Mouse (Mus musculus): ENCODE measurements at regions not wholly inside any gene's neighbourhood (a gene's known extent, or its start where the extent isn't known, plus 50 kb on each side); places are given as distances from the start of the nearest gene placed in this dataset.
"Not testable (repeated sequence)": the region's sequence is repeated elsewhere in the genome, so short reads cannot be mapped to it uniquely, and the experiment has no call there.

DNA sequence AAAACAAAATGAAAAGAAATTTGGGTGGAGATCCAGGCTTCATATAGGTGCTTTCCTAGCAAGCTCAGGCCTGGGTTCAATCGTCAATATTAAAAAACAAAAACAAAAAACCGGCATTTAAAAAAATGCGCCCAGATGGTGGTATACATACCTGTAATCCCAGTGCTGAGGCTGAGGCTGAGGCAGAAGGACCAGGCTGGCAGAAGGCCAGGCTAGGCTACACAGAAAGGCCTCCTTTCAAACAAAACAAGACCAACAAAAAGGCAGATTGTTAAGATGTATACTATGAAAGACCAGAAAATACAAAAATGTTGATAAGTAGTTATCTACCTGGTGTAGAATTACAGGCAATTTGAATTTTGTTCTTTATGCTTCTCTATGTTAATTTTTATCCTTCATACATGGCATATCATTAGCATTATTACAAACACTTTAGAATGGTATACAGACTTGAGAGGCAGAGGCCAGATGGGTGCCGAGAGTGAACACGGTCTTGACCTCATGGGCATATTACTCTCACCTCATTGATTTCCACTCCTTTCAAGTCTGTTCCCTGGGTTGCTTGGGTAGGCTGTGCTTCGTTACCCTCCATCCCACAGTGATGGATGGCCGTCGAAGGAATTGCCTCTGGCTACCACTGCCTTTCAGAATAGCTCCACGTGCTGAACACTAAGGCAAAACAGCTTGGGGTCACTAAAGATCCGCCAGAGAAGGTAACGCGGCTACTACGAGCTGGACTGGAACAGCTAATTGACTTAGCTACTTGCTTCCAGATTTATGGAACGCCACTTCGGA lies 339.6 kb upstream of the Gm6657 start:
- DNase-seq (ENCODE audit: low spot score in 2 of 2) = no peak

DNA sequence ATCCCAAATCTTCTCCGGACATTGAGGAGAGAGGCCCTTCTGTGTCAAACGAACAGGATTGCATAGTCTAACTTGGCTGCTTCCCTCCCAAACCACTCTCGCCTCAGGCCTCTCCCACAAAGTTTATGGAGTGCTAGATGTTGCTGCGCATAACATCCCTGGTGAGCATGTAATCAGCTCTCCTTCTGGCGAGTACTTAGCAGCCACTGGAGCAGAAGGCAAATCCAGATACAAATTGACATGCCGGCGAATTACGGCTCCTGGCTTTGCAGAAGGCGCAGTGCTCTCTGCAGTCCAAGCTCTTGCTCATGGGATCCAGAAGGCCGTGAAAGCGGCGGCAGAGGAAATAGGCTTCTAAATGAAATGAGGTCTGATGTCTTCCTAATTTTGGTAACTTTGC lies 338.2 kb upstream of the Gm6657 start:
- no peak for DNase-seq (ENCODE audit: low spot score in 2 of 2)

DNA sequence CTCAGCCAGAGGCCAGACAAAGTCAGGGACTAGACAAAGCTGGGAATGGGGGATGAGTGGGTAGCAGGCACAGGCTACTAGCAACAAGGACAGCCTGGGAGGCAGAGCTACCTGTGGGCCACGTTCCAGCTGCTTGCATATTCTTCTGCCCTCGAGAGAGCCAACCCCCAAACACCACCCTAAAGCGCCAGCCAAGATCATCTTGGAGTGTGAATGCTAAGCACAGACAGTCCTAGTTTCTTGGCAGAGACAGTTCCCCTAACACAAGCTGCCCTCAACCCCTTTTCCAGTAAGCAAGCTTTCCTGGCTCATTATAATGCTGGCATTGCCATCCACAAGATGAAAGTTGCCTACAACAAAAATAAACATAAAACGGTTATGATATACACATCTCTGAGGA lies 336.8 kb upstream of the Gm6657 start:
- no peak for DNase-seq (ENCODE audit: low spot score in 2 of 2)

DNA sequence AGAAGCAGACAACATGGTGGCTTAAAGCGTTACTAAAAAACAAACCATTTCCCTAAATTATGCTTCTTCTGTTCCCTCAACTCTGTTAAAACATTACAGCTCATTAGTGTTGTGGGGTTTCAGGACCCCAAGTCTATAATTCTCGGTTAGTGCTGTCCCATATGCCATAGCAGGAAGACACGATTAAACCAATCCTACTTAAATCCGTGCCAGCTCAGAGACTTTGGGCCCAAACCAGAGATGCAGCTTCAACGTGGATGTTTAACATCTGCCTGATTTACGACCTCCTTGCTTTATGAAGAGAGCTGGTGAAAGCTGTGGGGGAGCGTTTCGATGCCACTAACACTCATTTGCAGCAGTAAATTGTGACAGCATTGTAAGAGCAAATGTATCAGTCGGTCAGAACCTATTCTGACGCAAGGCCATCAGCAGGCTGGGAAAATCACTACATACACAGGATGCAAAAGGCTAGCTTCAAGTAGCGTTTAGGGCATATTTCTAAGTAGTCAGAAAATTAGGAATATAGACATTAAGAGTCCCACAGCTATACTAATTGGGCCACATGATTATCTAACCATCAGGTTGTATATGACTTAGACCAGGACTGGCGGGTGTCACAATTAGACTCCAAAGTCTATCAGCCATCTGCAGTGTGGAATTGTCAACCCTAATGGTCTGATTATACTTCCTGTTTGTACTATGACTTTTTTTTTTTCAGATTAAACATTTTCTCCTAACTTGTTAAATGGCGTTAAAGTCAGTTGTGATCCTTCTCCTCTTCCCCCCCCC lies 333.1 kb upstream of the Gm6657 start:
- DNase-seq (ENCODE audit: low spot score in 2 of 2) = no peak

DNA sequence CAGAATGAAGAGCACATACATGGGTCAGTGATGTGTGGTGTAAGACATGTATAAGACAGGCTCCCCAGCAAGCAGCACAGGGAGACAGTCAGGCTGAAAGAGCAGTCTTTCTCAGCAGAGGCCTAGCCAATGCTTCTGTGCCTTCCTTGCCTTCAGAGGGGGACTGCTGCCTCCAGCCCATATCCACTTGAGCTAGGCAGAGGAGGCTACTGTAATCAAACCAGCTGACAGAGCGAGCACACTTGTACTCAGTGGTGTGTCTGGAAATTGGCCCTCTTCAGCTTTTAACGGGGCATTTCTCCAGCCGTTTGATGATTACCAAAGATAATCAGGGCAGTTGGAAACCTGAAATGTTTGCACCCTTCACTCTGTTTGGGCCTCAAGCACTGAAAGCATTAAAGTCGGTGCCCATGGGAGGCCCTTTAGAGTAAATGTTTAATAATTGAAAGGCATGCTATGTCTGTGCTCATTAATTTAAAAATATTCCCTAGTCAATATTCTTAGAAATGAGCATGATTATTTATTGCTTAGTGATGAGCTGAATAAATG lies 326.0 kb upstream of the Gm6657 start:
- DNase-seq (ENCODE audit: low spot score in 2 of 2) = no peak

DNA sequence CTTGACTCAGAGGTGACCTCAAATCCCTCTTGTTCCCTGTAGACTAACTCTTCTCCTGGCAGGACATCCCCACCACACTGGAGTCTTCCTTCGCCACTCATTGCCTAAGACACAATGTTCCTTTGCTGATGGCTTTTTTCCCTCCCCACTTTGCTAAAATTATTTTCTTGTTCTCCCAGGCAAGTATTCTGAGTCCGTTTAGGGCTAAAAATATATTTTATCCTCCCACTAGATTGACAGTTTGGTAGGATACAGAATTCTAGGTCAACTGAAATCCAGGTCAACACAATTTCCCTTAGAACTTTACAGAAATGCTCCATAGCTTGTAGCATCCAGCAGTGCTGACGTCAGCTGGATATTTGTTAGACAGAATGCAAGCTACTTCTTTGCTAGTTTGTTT lies 324.7 kb upstream of the Gm6657 start:
- no peak for DNase-seq (ENCODE audit: low spot score in 2 of 2)

DNA sequence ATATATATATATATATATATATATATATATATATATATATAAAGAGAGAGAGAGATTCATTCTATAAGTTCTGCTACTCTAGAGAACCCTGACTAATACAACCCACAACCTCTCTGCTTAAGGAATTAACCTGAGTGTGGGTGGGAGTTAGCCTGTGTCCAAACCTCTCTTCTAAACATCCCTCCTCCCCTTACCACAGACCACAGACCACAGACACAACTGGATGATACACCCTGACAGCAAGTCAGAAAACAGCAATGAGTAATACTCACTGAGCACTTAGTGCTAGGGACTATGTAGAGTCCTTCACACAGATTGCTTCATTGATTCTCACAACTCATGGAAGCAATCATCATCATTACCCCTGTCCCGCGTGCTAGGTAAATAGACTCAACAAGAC lies 306.7 kb upstream of the Gm6657 start:
- no peak for DNase-seq (ENCODE audit: low spot score in 2 of 2)

DNA sequence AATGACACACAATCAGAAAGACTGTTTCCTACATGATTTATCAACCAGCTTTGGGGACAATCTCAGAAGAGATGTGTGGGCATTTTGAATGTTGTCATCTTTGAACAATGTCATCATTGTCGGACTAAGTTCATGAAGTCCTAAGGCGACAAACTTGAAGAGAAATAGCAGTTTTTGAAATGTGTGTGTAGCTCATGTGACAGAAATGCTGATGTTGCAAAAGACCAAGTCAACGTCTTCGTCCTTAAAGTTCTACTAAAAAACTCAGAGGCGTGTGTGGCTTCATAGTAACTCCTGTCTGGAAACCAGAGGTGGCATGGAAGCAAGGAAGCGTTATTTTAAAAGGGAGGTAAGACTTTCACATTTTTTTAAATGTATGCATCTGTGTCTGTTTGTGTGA lies 302.6 kb upstream of the Gm6657 start:
- no peak for DNase-seq (ENCODE audit: low spot score in 2 of 2)

DNA sequence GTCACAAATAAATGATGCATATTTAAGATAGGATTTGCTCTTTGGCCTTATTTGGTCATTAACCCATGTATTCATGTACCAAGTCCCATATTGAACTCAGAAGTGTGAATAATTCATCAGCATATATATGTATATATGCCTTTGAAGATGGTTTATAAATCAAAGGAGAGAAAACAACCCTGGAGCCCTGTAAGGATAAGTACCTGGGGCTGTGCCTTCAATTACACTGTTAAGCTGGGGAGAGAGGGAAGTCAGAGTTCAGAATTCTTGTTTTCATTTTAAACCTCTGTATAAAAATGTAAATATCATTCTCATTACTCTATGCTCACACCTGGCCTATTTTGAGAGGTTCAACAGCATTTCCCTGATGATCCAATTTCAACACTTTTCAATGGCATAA lies 299.8 kb upstream of the Gm6657 start:
- no peak for DNase-seq (ENCODE audit: low spot score in 2 of 2)

DNA sequence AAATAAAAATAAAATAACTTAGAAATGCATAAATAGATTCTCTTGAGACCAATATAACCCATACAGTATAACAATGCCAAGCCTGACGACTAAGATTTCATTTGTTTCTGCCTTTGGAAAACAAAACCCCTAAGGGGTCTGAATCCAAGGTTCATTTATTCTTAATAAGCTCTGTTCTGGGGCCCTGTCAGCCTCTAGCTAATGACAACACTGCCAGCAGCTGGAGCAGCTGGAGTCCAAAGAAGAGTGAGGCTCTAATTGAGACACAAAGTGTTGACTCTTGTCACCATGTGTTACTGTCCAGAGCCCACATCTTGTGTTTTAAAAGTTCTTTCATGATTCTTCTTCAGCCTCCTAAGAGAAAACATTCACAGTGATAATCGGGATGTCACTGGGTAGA lies 298.5 kb upstream of the Gm6657 start:
- DNase-seq (ENCODE audit: low spot score in 2 of 2) = no peak

DNA sequence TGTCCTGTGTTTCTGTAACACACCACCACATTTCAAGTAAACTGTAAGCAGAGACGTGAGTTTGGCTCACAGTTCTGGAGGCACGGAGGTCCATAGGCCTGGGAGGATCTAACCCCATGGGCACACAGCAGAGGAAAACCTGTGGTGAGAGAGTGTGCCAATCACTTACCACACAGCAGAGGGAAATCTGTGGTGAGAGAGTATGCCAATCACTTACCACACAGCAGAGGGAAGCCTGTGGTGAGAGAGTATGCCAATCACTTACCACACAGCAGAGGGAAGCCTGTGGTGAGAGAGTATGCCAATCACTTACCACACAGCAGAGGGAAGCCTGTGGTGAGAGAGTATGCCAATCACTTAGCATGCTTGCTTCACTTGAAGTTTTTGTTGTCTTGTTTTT lies 295.1 kb upstream of the Gm6657 start:
- DNase-seq (ENCODE audit: low spot score in 2 of 2) = not testable (repeated sequence)

DNA sequence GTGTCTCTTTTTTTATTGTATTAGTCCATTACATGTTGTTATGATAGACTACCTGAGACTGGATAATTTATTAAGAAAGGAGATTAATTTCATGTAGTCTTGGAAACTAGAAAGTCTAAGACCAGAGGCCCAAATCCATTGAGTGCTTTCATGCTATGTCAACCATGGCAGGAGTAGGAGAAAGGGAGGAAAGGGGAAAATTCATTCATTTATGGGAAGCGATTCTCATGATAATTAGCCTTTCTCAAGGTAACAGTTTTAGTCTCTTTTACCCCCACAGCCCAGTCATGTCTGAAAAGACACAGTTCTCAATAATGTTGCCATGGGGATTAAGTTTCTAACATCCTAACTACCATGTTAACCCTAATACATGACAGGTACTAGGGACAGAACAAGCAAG lies 292.8 kb upstream of the Gm6657 start:
- DNase-seq (ENCODE audit: low spot score in 2 of 2) = no peak

DNA sequence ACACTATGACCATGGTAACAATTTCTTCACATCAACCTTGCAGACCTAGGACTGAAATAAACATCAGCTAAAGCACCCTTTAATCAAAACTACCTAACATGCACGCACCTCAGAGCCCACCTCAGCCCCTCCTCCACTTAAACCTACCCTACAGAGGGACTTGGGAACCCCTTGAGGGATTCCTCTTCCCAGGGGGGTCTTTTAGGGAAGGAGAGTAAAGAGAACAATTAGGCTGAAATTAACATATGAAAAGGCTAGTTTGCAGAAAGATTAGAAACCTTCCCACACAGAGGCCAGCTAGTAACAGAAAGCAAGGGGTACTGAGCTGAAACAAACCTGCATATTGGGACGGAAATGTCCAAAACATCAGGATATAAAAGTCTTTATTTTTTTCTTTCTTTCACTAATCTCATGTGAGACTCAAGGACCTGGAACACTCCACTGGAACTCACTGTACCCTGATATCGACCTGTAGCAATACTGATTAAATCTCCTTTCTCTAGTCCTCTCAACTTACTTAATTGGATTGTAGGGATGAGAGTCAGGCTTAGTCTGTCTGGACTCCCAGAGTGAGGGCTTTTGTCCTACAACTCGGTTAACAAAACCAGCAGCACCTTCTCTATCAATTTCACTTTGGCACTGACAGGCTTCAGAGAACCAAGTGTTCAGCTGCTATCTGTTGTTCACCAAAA lies 281.0 kb upstream of the Gm6657 start:
- DNase-seq (ENCODE audit: low spot score in 2 of 2) = no peak

DNA sequence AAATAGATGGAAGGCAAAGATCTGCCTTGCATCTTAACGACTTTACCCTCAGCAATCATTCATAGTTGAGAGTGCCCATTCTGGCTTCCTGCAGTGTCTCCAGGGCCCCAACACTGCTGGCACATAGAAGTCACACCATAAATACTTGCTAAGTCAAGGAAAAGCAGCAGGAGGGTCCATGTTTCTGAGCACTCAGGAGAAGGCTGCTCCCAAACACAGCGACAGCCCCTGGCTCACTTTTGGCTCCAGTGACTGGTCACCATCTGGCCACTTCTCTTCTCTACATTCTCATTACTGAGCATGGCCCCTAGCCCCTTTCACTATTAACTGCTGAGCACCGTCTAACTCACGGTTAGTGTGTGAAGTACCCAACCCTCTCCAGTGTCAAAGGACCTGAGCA lies 265.3 kb upstream of the Gm6657 start:
- no peak for DNase-seq (ENCODE audit: low spot score in 2 of 2)

DNA sequence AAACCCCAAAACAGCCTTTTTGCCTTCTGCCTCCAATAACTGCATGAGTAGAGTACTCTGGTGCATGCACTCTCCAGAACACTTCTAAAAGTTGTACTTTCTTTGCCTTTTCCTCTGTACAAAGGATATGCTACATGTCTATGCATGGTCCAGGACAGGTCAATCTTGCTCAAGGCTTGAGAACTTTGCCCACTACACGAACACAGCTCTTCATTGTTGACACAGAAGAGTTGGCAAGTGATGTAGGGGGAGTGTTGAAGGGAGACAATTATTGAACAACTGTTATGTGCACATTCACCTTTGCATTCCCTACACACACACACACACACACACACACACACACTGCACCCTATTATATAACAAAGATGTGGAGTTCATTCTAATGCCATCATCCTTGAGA lies 264.5 kb upstream of the Gm6657 start:
- DNase-seq (ENCODE audit: low spot score in 2 of 2) = no peak

DNA sequence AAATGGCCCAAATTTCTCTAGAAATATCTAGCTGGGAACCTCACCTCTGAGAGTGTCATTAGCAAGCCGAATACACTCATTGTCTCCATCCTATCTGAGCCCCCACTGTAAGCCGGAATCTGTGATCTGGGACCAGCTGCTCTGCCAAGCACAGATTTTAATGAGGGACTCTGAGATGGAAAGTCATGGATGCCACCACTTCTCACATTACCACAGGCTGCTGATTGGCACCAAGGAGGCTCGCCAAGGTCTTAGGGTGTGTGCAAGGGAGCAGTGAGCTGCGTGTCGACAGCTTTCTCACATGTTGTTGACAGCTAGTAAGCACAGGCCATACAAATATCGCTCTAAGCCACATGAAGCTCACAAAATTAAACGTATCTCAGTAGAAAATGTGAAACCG lies 250.1 kb upstream of the Gm6657 start:
- no peak for DNase-seq (ENCODE audit: low spot score in 2 of 2)

DNA sequence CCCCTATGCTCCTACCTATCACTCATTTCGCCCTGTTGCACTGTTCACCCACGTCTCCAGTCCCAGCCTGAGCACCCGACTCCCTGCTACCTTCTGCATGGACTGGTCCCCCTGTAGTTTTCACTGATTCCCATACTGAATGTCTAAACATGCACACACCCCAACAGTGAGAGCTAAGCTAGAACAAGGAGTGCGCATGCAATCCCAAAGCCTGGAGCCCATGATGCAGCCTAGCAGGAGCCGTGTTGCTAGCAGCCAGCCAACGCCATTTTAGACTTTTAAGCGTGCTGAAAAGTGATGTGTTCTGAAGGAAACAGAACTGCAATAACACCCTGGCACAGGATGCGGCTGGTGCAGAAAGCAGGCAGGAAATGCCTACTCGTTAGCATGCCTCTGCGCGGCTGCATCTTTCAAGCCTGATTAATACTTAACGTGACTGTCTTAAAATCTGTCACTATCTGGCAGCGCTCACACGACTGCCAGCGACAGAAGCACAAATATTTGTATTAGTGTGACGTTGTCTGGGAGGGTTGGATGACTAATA lies 244.5 kb upstream of the Gm6657 start:
- peak; percentile 52 to 63 for DNase-seq (ENCODE audit: low spot score in 2 of 2)

DNA sequence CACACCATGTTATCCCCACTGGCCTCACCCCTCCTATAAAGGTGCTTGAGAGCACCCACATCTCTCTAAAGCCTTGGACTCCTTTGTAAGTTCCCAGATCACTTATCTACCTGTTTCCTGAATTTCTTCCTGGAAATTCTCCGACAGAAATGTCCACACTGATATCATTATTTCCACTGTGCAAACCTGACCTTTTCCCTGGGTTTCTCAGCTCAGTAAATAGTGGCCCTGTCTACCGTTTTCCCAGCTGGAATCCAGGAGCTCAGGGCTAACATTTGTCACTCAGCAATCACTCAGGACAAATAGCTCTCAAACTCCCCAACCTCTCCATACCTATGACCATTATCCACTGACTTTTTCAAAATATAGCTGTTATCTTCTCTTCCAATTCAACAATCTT lies 241.6 kb upstream of the Gm6657 start:
- DNase-seq (ENCODE audit: low spot score in 2 of 2) = no peak

DNA sequence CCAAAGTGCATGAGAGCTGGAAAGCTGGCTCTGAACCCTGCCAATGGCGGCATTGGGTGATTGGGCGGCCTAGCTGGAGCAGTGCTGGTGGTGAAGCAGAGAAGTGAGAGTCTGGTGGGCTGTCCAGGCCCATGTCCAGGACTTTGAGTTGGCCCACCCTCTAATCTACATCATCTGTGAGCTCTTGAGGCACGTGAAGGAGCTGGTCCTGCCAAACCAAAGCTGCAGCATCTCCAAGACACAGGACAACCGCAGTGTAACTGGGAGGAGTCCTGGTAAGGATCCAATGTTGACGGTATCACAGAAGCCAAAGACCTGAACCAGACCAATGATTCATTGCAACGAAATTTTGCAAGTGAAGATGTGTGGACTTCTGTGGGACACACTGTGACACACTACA lies 231.4 kb upstream of the Gm6657 start:
- DNase-seq (ENCODE audit: low spot score in 2 of 2) = no peak

DNA sequence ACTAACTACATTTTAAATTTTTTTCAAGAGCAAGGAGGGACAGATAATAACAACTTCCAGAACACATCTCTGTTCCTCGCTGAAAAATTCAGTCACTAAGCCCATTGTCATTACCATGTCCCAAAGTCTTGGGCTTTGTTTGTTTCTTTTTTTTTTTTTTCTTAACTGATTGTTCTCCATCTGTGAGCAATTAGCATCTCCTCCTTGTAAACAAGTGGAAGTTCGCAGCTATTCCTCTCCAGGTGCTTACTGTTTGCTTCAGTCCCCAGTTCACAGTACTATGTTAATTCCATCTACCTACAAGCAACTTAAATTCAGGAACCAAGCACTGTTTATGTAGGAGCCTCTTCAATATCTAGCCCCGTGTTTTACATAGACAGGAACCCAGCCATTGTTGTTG lies 225.5 kb upstream of the Gm6657 start:
- DNase-seq (ENCODE audit: low spot score in 2 of 2) = no peak

DNA sequence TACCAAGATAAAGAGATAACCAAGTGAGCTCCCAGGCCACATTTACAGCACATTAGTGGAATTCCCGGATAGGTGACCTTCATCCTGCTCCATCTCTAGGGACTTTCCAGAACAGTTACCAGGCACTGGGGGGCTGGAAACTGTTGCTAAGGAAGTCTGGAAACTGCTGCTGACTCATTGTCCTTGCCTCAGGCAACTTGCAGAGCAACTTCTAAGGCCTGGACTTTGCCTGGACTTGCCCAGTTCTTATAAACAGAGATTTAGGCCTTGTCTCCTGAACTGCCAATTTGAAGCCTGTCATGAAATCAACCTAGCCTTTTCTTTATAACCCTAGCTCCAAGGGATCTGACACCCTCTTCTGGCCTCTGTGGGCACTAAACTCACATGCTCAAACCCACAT lies 224.0 kb upstream of the Gm6657 start:
- DNase-seq (ENCODE audit: low spot score in 2 of 2) = no peak

DNA sequence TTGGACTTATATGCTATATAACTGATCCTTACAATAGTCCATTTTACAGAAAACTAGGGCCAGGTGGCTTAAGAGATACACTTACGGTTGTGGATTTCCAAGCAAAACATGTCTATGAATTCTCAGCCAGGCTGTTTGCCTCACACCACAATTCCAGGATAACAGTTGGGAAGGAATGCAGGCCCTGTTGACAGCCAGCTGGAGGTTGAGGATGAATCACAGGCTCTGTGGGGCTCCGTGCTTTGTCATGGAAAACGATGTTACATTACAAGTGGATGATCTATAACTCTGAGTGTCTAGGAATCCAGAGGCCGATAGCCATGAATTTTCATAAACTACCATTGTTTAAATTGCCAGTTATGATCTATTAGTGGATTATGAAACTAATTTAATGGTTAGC lies 221.9 kb upstream of the Gm6657 start:
- DNase-seq (ENCODE audit: low spot score in 2 of 2) = peak; percentile 30
